20 mouse cellular contexts compared by ENCODE assay signal in the genomic region with DNA sequence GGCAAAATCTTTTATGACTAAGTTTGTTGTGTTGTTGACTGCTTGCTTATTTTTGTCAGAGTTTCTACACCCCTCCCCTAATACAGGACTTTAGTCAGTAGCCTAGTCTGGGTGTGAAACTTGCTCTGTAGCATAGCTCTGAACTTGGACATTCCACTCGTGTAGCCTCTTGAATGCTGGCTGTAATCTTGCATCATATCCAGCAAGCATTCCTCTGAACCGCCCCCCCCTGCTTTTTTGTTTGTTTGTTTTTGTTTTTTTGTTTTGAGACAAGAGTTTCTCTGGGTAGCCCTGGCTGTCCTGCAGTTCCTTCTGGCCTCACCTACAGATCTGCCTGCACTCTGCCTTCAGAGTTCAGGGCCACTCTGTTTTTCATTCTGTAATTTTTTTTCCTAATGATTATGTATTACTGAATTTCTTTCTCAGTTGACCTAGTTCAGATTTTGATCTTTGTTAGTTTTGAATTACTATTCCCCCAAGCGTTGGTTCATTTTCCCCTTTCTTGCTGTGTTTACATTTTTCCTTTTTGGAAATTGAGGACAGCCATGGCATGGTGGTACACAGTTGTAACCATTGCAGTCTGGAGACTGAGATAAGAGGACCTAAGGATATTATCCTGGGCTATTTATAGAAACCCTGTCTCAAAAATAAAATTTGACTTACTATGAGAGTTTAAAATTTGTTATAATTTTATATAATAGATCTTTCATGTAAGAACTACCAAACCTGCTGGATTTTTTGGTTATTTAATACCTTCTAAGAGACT. TPM values are rescaled to one million over a fixed set of nuclear protein-coding genes. Genes with fewer than 3 reads are reported as not detected.
DNase-seq lines count a peak whose midpoint lies in the region; ATAC-seq and TF ChIP-seq lines count a peak whose summit lies in the region.
"Had no signal": no experiment of that assay in that cellular context is flagged by ENCODE, and none has a peak within 500 bp of the region (broad histone marks: within the 10 kb centered on the region; RNA-seq: fewer than 3 reads in every experiment).

No protein-coding gene starts in this region.

- no peak for TF ChIP-seq POLR2A in liver, adult 2 months (IDR thresholded peaks at IDR 0.05; ENCODE audit: extremely low read depth, insufficient read depth, low read length)

- no peaks in the 10 kb centered on the region for H3K9me3 ChIP-seq in midbrain, embryonic 16.5 days (replicated peaks; ENCODE audit: control insufficient read depth, low read length, poor library complexity, severe bottlenecking)
- H3K9me3 ChIP-seq: embryonic facial prominence, embryonic 15.5 days; forebrain, embryonic 12.5 days; heart, embryonic 13.5 days; hindbrain, embryonic 10.5 days; neural tube, embryonic 12.5 days had no signal

- 28% methylated on average over 3 of the region's 3 CpGs for WGBS in liver, adult 2 months
- 82% methylated on average over 3 of the region's 3 CpGs for WGBS in midbrain, embryonic 16.5 days

- no peak for ATAC-seq in midbrain, embryonic 16.5 days
- ATAC-seq: activated CD4-positive, CD25-positive, alpha-beta regulatory T cell, adult 4 months; Patski had no signal

- H3K79me2 ChIP-seq in liver, adult 2 months (ENCODE audit: control insufficient read depth, insufficient read depth, low read length): peaks cover 7% of the 10 kb centered on the region; the same call in 1 of the 2 replicates

- H3K4me3 ChIP-seq in gastrocnemius, adult 2 months: no peak overlapping the region
- no peak overlapping the region for H3K4me3 ChIP-seq in liver, adult 2 months (ENCODE audit: insufficient read depth, low read depth, low read length)
- H3K4me3 ChIP-seq in midbrain, embryonic 16.5 days (ENCODE audit: low read depth, low read length): no peak overlapping the region
- H3K4me3 ChIP-seq: embryonic facial prominence, embryonic 15.5 days; forebrain, embryonic 12.5 days; heart, embryonic 13.5 days; hindbrain, embryonic 10.5 days; left cerebral cortex, adult 2 months; neural tube, embryonic 12.5 days had no signal

- peaks cover 13% of the 10 kb centered on the region for H3K4me1 ChIP-seq in liver, adult 2 months (ENCODE audit: control insufficient read depth, insufficient read depth, low read length)
- peaks cover 12% of the 10 kb centered on the region for H3K4me1 ChIP-seq in midbrain, embryonic 16.5 days (ENCODE audit: control insufficient read depth, insufficient read depth, low read length)

- H3K27me3 ChIP-seq in liver, adult 2 months (ENCODE audit: control insufficient read depth, insufficient read depth, low read length): no peaks in the 10 kb centered on the region
- H3K27me3 ChIP-seq in midbrain, embryonic 16.5 days (ENCODE audit: control insufficient read depth, insufficient read depth, low read depth, low read length): no peaks in the 10 kb centered on the region
- H3K27me3 ChIP-seq: CH12.LX; embryonic facial prominence, embryonic 15.5 days; forebrain, embryonic 12.5 days; heart, embryonic 13.5 days; neural tube, embryonic 12.5 days; Patski had no signal

- DNase-seq in gastrocnemius, adult 2 months: no peak
- no peak for DNase-seq in gastrocnemius, adult 18-20 months (ENCODE audit: low spot score)
- peak; percentile 75 for DNase-seq in liver, adult 2 months (ENCODE audit: extremely low read depth, low read depth, low spot score)
- DNase-seq in liver (no peak), adipocyte (ENCODE audit: low spot score) (peak; percentile 49)
- DNase-seq in lung, postnatal 10 days: peak; percentile 2
- no peak for DNase-seq in cerebellum, postnatal 25 days
- DNase-seq: adrenal gland, postnatal 25 days; cerebellum, adult 8-10 months; kidney, adult 8-10 months had no signal

- H3K27ac ChIP-seq in gastrocnemius, adult 2 months: peak overlapping the region; percentile 50
- H3K27ac ChIP-seq in liver, adult 2 months (replicated peaks; ENCODE audit: insufficient read depth, low read depth, low read length): peak overlapping the region; percentile 15; the same call in 1 of the 2 replicates
- H3K27ac ChIP-seq in midbrain, embryonic 16.5 days (ENCODE audit: low read length): no peak overlapping the region
- H3K27ac ChIP-seq: embryonic facial prominence, embryonic 15.5 days; forebrain, embryonic 12.5 days; heart, embryonic 13.5 days; hindbrain, embryonic 10.5 days; left cerebral cortex, adult 2 months; neural tube, embryonic 12.5 days had no signal

- intact Hi-C loops in gastrocnemius, adult 2 months (cut with DNase I): no loop called here

- TF ChIP-seq CTCF in gastrocnemius, adult 2 months (IDR thresholded peaks at IDR 0.05): no peak
- no peak for TF ChIP-seq CTCF in liver, adult 2 months (IDR thresholded peaks at IDR 0.05; ENCODE audit: low read depth, low read length)

- H3K9ac ChIP-seq in liver, adult 2 months (ENCODE audit: low read depth, low read length): no peak overlapping the region
- H3K9ac ChIP-seq in midbrain, embryonic 16.5 days (ENCODE audit: low read depth, low read length): no peak overlapping the region
- H3K9ac ChIP-seq: embryonic facial prominence, embryonic 15.5 days; forebrain, embryonic 12.5 days; heart, embryonic 13.5 days; neural tube, embryonic 12.5 days had no signal

- no peaks in the 10 kb centered on the region for H3K36me3 ChIP-seq in liver, adult 2 months (ENCODE audit: control insufficient read depth, insufficient read depth, low read length)
- no peaks in the 10 kb centered on the region for H3K36me3 ChIP-seq in midbrain, embryonic 16.5 days (ENCODE audit: control insufficient read depth, insufficient read depth, low read length)
- H3K36me3 ChIP-seq: embryonic facial prominence, embryonic 15.5 days; forebrain, embryonic 12.5 days; hindbrain, embryonic 10.5 days; neural tube, embryonic 12.5 days had no signal

- H3K4me2 ChIP-seq in midbrain, embryonic 16.5 days (ENCODE audit: low read length): no peak overlapping the region
- H3K4me2 ChIP-seq: embryonic facial prominence, embryonic 15.5 days; forebrain, embryonic 12.5 days; heart, embryonic 13.5 days; neural tube, embryonic 12.5 days had no signal

RNA-seq across cellular contexts. Expression of a gene that starts 41.5 kb away (rescaled TPM):
- 10 to 100 TPM; 13.0 to 18.9 TPM for total RNA-seq in gastrocnemius, adult 2 months (2021)
- 10 to 100 TPM; 13.2 to 13.8 TPM for total RNA-seq in gastrocnemius, adult 18-20 months (2021)
- 17.1 and 18.1 TPM in 2 replicates for total RNA-seq in liver, adult 2 months (2014; rRNA removed)
- polyA plus RNA-seq in liver, adult 2 months (2012; rRNA removed): 2.3 and 2.6 TPM in 2 replicates
- polyA plus RNA-seq in midbrain, embryonic 16.5 days (2015; fragmentation: Nextera tagmentation; extraction: Ambion mirVana): 13.9 and 20.7 TPM in 2 replicates

RNA-seq across cellular contexts. Expression of a gene that starts 58.2 kb away (rescaled TPM):
- total RNA-seq in gastrocnemius, adult 2 months (2021): 1 to 10 TPM; 6.3 TPM
- total RNA-seq in gastrocnemius, adult 18-20 months (2021): 1 to 10 TPM; 4.3 to 5.6 TPM
- total RNA-seq in liver, adult 2 months (2014; rRNA removed): 3.0 and 3.4 TPM in 2 replicates
- 0.51 and 0.69 TPM in 2 replicates for polyA plus RNA-seq in liver, adult 2 months (2012; rRNA removed)
- 1.8 and 2.2 TPM in 2 replicates for polyA plus RNA-seq in midbrain, embryonic 16.5 days (2015; fragmentation: Nextera tagmentation; extraction: Ambion mirVana)

Comparison
In these comparisons a context has a peak if more than half of its experiments do, and no peak if none do; other contexts are left out.
1. DNase-seq: peak in liver, adult 2 months (single experiment), adipocyte (single experiment) and lung, postnatal 10 days (single experiment); none in gastrocnemius, adult 2 months (single experiment), gastrocnemius, adult 18-20 months (single experiment), liver (single experiment) and cerebellum, postnatal 25 days (0 of 2).